In the genomic region with DNA sequence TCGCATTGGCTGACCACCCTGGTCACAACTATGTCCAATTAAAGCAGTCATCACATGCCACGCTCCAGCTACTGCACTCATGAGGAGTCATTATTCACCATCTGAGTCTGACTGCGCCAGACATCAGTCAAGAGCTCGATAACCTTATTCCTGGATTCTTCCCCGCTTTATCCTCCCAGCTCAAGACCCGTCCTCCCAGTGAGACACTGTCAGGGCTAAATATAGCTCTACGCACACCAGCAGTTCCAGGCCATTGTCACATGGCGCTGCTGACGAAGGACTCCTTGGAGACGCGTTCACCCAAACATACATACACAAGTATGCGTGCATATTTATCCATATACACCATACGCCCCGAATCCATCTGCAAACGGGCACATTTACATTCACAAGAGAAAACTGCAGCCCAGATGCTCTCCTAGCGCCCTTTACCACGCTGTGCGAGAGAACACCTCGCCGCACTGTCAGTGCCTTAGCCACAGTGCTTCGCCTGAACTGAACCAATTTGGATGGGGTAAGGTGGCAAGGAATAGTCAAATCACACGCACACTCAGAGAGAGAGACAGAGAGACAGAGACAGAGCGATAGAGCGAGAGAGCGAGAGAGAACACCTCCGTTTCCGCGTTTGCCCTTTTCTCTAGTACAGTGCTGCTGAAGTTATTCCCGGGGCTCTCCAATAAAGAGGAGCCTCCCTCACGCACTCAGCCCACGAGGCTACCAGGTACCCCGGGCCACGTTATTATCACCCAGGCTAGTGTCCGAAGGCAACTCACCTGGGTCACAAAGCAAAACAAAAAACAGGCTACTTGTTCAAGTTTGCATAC, we compare ENCODE assay signal across 8 mouse cellular contexts.
DNase-seq lines count a peak whose midpoint lies in the region; ATAC-seq and TF ChIP-seq lines count a peak whose summit lies in the region.

No protein-coding gene starts in this region.

- H3K9me3 ChIP-seq in hindbrain, postnatal 0 days (ENCODE audit: low read length) = no peaks in the 10 kb centered on the region
- H3K9me3 ChIP-seq in lung, embryonic 14.5 days (ENCODE audit: low read depth, low read length) = no peaks in the 10 kb centered on the region

- H3K27ac ChIP-seq in layer of hippocampus, adult 2 months = peak overlapping the region; percentile 73; the same call in 1 of the 2 replicates
- 0 out of 2 replicates have a peak overlapping the region, but pooled peaks have one; percentile 26 for H3K27ac ChIP-seq in brown adipose tissue, adult 24 weeks (replicated peaks; ENCODE audit: low read depth, low read length)
- H3K27ac ChIP-seq in hindbrain, postnatal 0 days = no peak overlapping the region
- H3K27ac ChIP-seq in lung, embryonic 14.5 days (ENCODE audit: low read depth) = 0 out of 2 replicates have a peak overlapping the region, but pooled peaks have one; percentile 10

- no peaks in the 10 kb centered on the region for H3K36me3 ChIP-seq in hindbrain, postnatal 0 days (ENCODE audit: insufficient read depth, low read length)
- no peaks in the 10 kb centered on the region for H3K36me3 ChIP-seq in lung, embryonic 14.5 days (ENCODE audit: insufficient read depth)

- H3K4me1 ChIP-seq in brown adipose tissue, adult 24 weeks (ENCODE audit: control insufficient read depth, insufficient read depth, insufficient read length, low read length) = no peaks in the 10 kb centered on the region
- H3K4me1 ChIP-seq in hindbrain, postnatal 0 days (ENCODE audit: insufficient read depth, low read length) = 0 out of 2 replicates have a peak, but pooled peaks cover 10% of the 10 kb centered on the region
- H3K4me1 ChIP-seq in lung, embryonic 14.5 days (ENCODE audit: insufficient read depth) = 0 out of 2 replicates have a peak, but pooled peaks cover 7% of the 10 kb centered on the region

- DNase-seq in layer of hippocampus, adult 2 months (ENCODE audit: low spot score in 2 of 2) = peak in 1 of 2 experiments; percentile 15
- no peak for DNase-seq in layer of hippocampus, postnatal 25 days (ENCODE audit: extremely low spot score in 1 of 2, low spot score in 1 of 2)
- DNase-seq in frontal cortex, postnatal 14 days (ENCODE audit: low spot score in 2 of 2) = peak; percentile 47 to 49
- DNase-seq in hindbrain, postnatal 0 days (ENCODE audit: low spot score) = peak; percentile 59
- peak; percentile 74 for DNase-seq in lung, embryonic 14.5 days
- DNase-seq in retina, embryonic 14.5 days (ENCODE audit: low spot score) = peak; percentile 68
- DNase-seq in urinary bladder, postnatal 14 days (ENCODE audit: low spot score) = no peak

- WGBS in hindbrain, postnatal 0 days = 2% methylated on average over 34 of the region's 34 CpGs
- WGBS in lung, embryonic 14.5 days = 3% methylated on average over 34 of the region's 34 CpGs

- peak overlapping the region; percentile 81 for H3K4me2 ChIP-seq in hindbrain, postnatal 0 days (ENCODE audit: low read depth, low read length)
- H3K4me2 ChIP-seq in lung, embryonic 14.5 days = peak overlapping the region; percentile 95

- no peaks in the 10 kb centered on the region for H3K27me3 ChIP-seq in hindbrain, postnatal 0 days (ENCODE audit: insufficient read depth, low read length)
- no peaks in the 10 kb centered on the region for H3K27me3 ChIP-seq in lung, embryonic 14.5 days (ENCODE audit: insufficient read depth, low read length)

- peak overlapping the region; percentile 54 for H3K9ac ChIP-seq in hindbrain, postnatal 0 days (replicated peaks; ENCODE audit: low read length)
- H3K9ac ChIP-seq in lung, embryonic 14.5 days = peak overlapping the region; percentile 70

- peak overlapping the region; percentile 76 for H3K4me3 ChIP-seq in layer of hippocampus, adult 2 months
- peak overlapping the region; percentile 86 for H3K4me3 ChIP-seq in brown adipose tissue, adult 24 weeks (ENCODE audit: insufficient read depth, low read depth, low read length)
- peak overlapping the region; percentile 63 for H3K4me3 ChIP-seq in hindbrain, postnatal 0 days (ENCODE audit: low read length)
- peak overlapping the region; percentile 70 for H3K4me3 ChIP-seq in lung, embryonic 14.5 days (ENCODE audit: low read depth, low read length)

- peak; percentile 21; the same call in 1 of the 2 replicates for ATAC-seq in hindbrain, postnatal 0 days
- peak; percentile 12; the same call in 1 of the 2 replicates for ATAC-seq in lung, embryonic 14.5 days (ENCODE audit: insufficient read depth)

- TF ChIP-seq CTCF in layer of hippocampus, adult 2 months (conservative IDR thresholded peaks at IDR 0.05) = no peak
- TF ChIP-seq CTCF in hindbrain, postnatal 0 days (IDR thresholded peaks at IDR 0.05; ENCODE audit: low read depth) = no peak
- no peak for TF ChIP-seq CTCF in lung, embryonic 14.5 days (IDR thresholded peaks at IDR 0.05; ENCODE audit: low read depth)

Comparison
In these comparisons a context has a peak if more than half of its experiments do, and no peak if none do; other contexts are left out.
1. DNase-seq: peak in frontal cortex, postnatal 14 days (2 of 2), hindbrain, postnatal 0 days (single experiment), lung, embryonic 14.5 days (single experiment) and retina, embryonic 14.5 days (single experiment); none in layer of hippocampus, postnatal 25 days (0 of 2) and urinary bladder, postnatal 14 days (single experiment).
2. Peak in every context shown above with its lines, with median percentiles within 50 percentile points of each other: H3K4me3 ChIP-seq.